ENCODE assay signal across 8 mouse cellular contexts in genomic region chr19:42148569-42148860, GRCm38 (mm10). TPM values are rescaled to one million over a fixed set of nuclear protein-coding genes. Genes with fewer than 3 reads are reported as not detected.
A peak's percentile ranks its signal among the peaks of the same experiment; 100 is the strongest.
DNase-seq lines count a peak whose midpoint lies in the region; ATAC-seq and TF ChIP-seq lines count a peak whose summit lies in the region.

No protein-coding gene starts in this region.

- peak overlapping the region; percentile 88 for H3K9ac ChIP-seq in kidney, embryonic 16.5 days (replicated peaks; ENCODE audit: low read length)
- peak overlapping the region; percentile 76 for H3K9ac ChIP-seq in hindbrain, postnatal 0 days (replicated peaks; ENCODE audit: low read length)
- peak overlapping the region; percentile 77 for H3K9ac ChIP-seq in midbrain, embryonic 16.5 days (ENCODE audit: low read depth, low read length)

- H3K4me2 ChIP-seq in kidney, embryonic 16.5 days (replicated peaks; ENCODE audit: low read depth, low read length) = peak overlapping the region; percentile 80
- H3K4me2 ChIP-seq in hindbrain, postnatal 0 days (ENCODE audit: low read depth, low read length) = peak overlapping the region; percentile 83
- H3K4me2 ChIP-seq in midbrain, embryonic 16.5 days (ENCODE audit: low read length) = peak overlapping the region; percentile 83

- no peaks in the 10 kb centered on the region for H3K9me3 ChIP-seq in kidney, embryonic 16.5 days (ENCODE audit: low read length)
- no peaks in the 10 kb centered on the region for H3K9me3 ChIP-seq in hindbrain, postnatal 0 days (ENCODE audit: low read length)
- H3K9me3 ChIP-seq in midbrain, embryonic 16.5 days (replicated peaks; ENCODE audit: control insufficient read depth, low read length, poor library complexity, severe bottlenecking) = no peaks in the 10 kb centered on the region

- H3K27me3 ChIP-seq in kidney, embryonic 16.5 days (ENCODE audit: insufficient read depth, low read length) = no peaks in the 10 kb centered on the region
- no peaks in the 10 kb centered on the region for H3K27me3 ChIP-seq in hindbrain, postnatal 0 days (ENCODE audit: insufficient read depth, low read length)
- H3K27me3 ChIP-seq in midbrain, embryonic 16.5 days (ENCODE audit: control insufficient read depth, insufficient read depth, low read depth, low read length) = peaks cover 15% of the 10 kb centered on the region

- peaks cover 23% of the 10 kb centered on the region for H3K4me1 ChIP-seq in kidney, embryonic 16.5 days (ENCODE audit: insufficient read depth, low read length)
- H3K4me1 ChIP-seq in brown adipose tissue, adult 24 weeks (ENCODE audit: control insufficient read depth, insufficient read depth, insufficient read length, low read length) = peaks cover 16% of the 10 kb centered on the region
- 0 out of 2 replicates have a peak, but pooled peaks cover 4% of the 10 kb centered on the region for H3K4me1 ChIP-seq in hindbrain, postnatal 0 days (ENCODE audit: insufficient read depth, low read length)
- 0 out of 2 replicates have a peak, but pooled peaks cover 2% of the 10 kb centered on the region for H3K4me1 ChIP-seq in midbrain, embryonic 16.5 days (ENCODE audit: control insufficient read depth, insufficient read depth, low read length)

- WGBS in kidney, embryonic 16.5 days = 23% methylated on average over 7 of the region's 7 CpGs
- WGBS in hindbrain, postnatal 0 days = 26% methylated on average over 7 of the region's 7 CpGs
- 30% methylated on average over 7 of the region's 7 CpGs for WGBS in midbrain, embryonic 16.5 days

- peak overlapping the region; percentile 71 for H3K4me3 ChIP-seq in kidney, embryonic 16.5 days (ENCODE audit: low read length)
- H3K4me3 ChIP-seq in brown adipose tissue, adult 24 weeks (ENCODE audit: insufficient read depth, low read depth, low read length) = peak overlapping the region; percentile 79
- H3K4me3 ChIP-seq in hindbrain, postnatal 0 days (ENCODE audit: low read length) = peak overlapping the region; percentile 57
- peak overlapping the region; percentile 61 for H3K4me3 ChIP-seq in midbrain, embryonic 16.5 days (ENCODE audit: low read depth, low read length)

- TF ChIP-seq CTCF in hindbrain, postnatal 0 days (IDR thresholded peaks at IDR 0.05; ENCODE audit: low read depth) = no peak

- ATAC-seq in kidney, embryonic 16.5 days (ENCODE audit: low FRiP score, low TSS enrichment) = peak; percentile 81
- ATAC-seq in hindbrain, postnatal 0 days = peak; percentile 33; the same call in 1 of the 2 replicates
- ATAC-seq in midbrain, embryonic 16.5 days = 0 out of 2 replicates have a peak, but pooled peaks have one; percentile 16

- H3K36me3 ChIP-seq in kidney, embryonic 16.5 days (ENCODE audit: insufficient read depth, low read length) = peaks cover 5% of the 10 kb centered on the region; the same call in 1 of the 2 replicates
- no peaks in the 10 kb centered on the region for H3K36me3 ChIP-seq in hindbrain, postnatal 0 days (ENCODE audit: insufficient read depth, low read length)
- no peaks in the 10 kb centered on the region for H3K36me3 ChIP-seq in midbrain, embryonic 16.5 days (ENCODE audit: control insufficient read depth, insufficient read depth, low read length)

- no peak for DNase-seq in kidney, adult 9 months
- DNase-seq in hindbrain, postnatal 0 days (ENCODE audit: low spot score) = no peak
- no peak for DNase-seq in cerebellum, adult 9-10 months
- no peak for DNase-seq in adrenal gland, postnatal 14 days
- DNase-seq in ovary, postnatal 14 days (ENCODE audit: low spot score) = no peak

- peak overlapping the region; percentile 87; the same call in 1 of the 2 replicates for H3K27ac ChIP-seq in kidney, embryonic 16.5 days (ENCODE audit: low read length)
- peak overlapping the region; percentile 84 for H3K27ac ChIP-seq in brown adipose tissue, adult 24 weeks (replicated peaks; ENCODE audit: low read depth, low read length)
- no peak overlapping the region for H3K27ac ChIP-seq in hindbrain, postnatal 0 days
- H3K27ac ChIP-seq in midbrain, embryonic 16.5 days (ENCODE audit: low read length) = no peak overlapping the region

RNA-seq across cellular contexts. Expression of gene Marveld1, which starts 1.3 kb away (rescaled TPM):
- polyA plus RNA-seq in kidney, embryonic 16.5 days (2015; fragmentation: Nextera tagmentation; extraction: Ambion mirVana) = 8.6 and 8.7 TPM in 2 replicates
- polyA plus RNA-seq in brown adipose tissue, adult 24 weeks (2012; ENCODE audit: insufficient read depth, insufficient read length, missing spikeins) = 33.6 and 41.9 TPM in 2 replicates
- total RNA-seq in hindbrain, postnatal 0 days (2014; rRNA removed) = 14.0 and 16.5 TPM in 2 replicates
- polyA plus RNA-seq in hindbrain, postnatal 0 days (2015; fragmentation: Nextera tagmentation; extraction: Ambion mirVana) = 2.8 and 3.2 TPM in 2 replicates
- polyA plus RNA-seq in midbrain, embryonic 16.5 days (2015; fragmentation: Nextera tagmentation; extraction: Ambion mirVana) = 1.4 and 1.8 TPM in 2 replicates
- total RNA-seq in adrenal gland, postnatal 14 days (2021) = 46.4 and 50.1 TPM in 2 replicates

RNA-seq across cellular contexts. Expression of gene Zfyve27, which starts 15.2 kb away (rescaled TPM):
- polyA plus RNA-seq in kidney, embryonic 16.5 days (2015; fragmentation: Nextera tagmentation; extraction: Ambion mirVana) = 33.2 and 35.1 TPM in 2 replicates
- polyA plus RNA-seq in brown adipose tissue, adult 24 weeks (2012; ENCODE audit: insufficient read depth, insufficient read length, missing spikeins) = 11.3 and 12.7 TPM in 2 replicates
- total RNA-seq in hindbrain, postnatal 0 days (2014; rRNA removed) = 90.9 and 95.0 TPM in 2 replicates
- 45.1 and 48.9 TPM in 2 replicates for polyA plus RNA-seq in hindbrain, postnatal 0 days (2015; fragmentation: Nextera tagmentation; extraction: Ambion mirVana)
- 64.9 and 65.7 TPM in 2 replicates for polyA plus RNA-seq in midbrain, embryonic 16.5 days (2015; fragmentation: Nextera tagmentation; extraction: Ambion mirVana)
- 42.7 and 45.0 TPM in 2 replicates for total RNA-seq in adrenal gland, postnatal 14 days (2021)

RNA-seq across cellular contexts. Expression of gene Avpi1, which starts 19.7 kb away (rescaled TPM):
- polyA plus RNA-seq in kidney, embryonic 16.5 days (2015; fragmentation: Nextera tagmentation; extraction: Ambion mirVana) = 24.9 and 30.7 TPM in 2 replicates
- 12.6 and 16.8 TPM in 2 replicates for polyA plus RNA-seq in brown adipose tissue, adult 24 weeks (2012; ENCODE audit: insufficient read depth, insufficient read length, missing spikeins)
- 13.5 and 23.7 TPM in 2 replicates for total RNA-seq in hindbrain, postnatal 0 days (2014; rRNA removed)
- 16.4 and 18.0 TPM in 2 replicates for polyA plus RNA-seq in hindbrain, postnatal 0 days (2015; fragmentation: Nextera tagmentation; extraction: Ambion mirVana)
- polyA plus RNA-seq in midbrain, embryonic 16.5 days (2015; fragmentation: Nextera tagmentation; extraction: Ambion mirVana) = 4.9 and 8.3 TPM in 2 replicates
- 47.4 and 48.9 TPM in 2 replicates for total RNA-seq in adrenal gland, postnatal 14 days (2021)

RNA-seq across cellular contexts. Expression of gene Sfrp5, which starts 53.5 kb away (rescaled TPM):
- 0.92 and 1.1 TPM in 2 replicates for polyA plus RNA-seq in kidney, embryonic 16.5 days (2015; fragmentation: Nextera tagmentation; extraction: Ambion mirVana)
- polyA plus RNA-seq in brown adipose tissue, adult 24 weeks (2012; ENCODE audit: insufficient read depth, insufficient read length, missing spikeins) = 2.8 and 4.7 TPM in 2 replicates
- total RNA-seq in hindbrain, postnatal 0 days (2014; rRNA removed) = 1.2 and 1.8 TPM in 2 replicates
- polyA plus RNA-seq in hindbrain, postnatal 0 days (2015; fragmentation: Nextera tagmentation; extraction: Ambion mirVana) = 1.6 and 2.0 TPM in 2 replicates
- polyA plus RNA-seq in midbrain, embryonic 16.5 days (2015; fragmentation: Nextera tagmentation; extraction: Ambion mirVana) = 1.4 and 2.1 TPM in 2 replicates
- 4.3 and 4.9 TPM in 2 replicates for total RNA-seq in adrenal gland, postnatal 14 days (2021)

RNA-seq across cellular contexts. Expression of gene Pi4k2a, which starts 58.2 kb away (rescaled TPM):
- 9.1 and 15.3 TPM in 2 replicates for polyA plus RNA-seq in kidney, embryonic 16.5 days (2015; fragmentation: Nextera tagmentation; extraction: Ambion mirVana)
- 14.4 and 21.6 TPM in 2 replicates for polyA plus RNA-seq in brown adipose tissue, adult 24 weeks (2012; ENCODE audit: insufficient read depth, insufficient read length, missing spikeins)
- total RNA-seq in hindbrain, postnatal 0 days (2014; rRNA removed) = 18.3 and 21.7 TPM in 2 replicates
- polyA plus RNA-seq in hindbrain, postnatal 0 days (2015; fragmentation: Nextera tagmentation; extraction: Ambion mirVana) = 33.9 and 36.4 TPM in 2 replicates
- 27.8 and 28.5 TPM in 2 replicates for polyA plus RNA-seq in midbrain, embryonic 16.5 days (2015; fragmentation: Nextera tagmentation; extraction: Ambion mirVana)
- total RNA-seq in adrenal gland, postnatal 14 days (2021) = 50.4 and 51.5 TPM in 2 replicates

Comparison
In these comparisons a context has a peak if more than half of its experiments do, and no peak if none do; other contexts are left out.
1. ATAC-seq: peak in every context shown above with its lines; median percentile 81 in kidney, embryonic 16.5 days; 33 in hindbrain, postnatal 0 days; 16 in midbrain, embryonic 16.5 days.
2. H3K27ac ChIP-seq: peak in kidney, embryonic 16.5 days (single experiment) and brown adipose tissue, adult 24 weeks (single experiment); none in hindbrain, postnatal 0 days (single experiment) and midbrain, embryonic 16.5 days (single experiment).
3. Peak in every context shown above with its lines, with median percentiles within 50 percentile points of each other: H3K4me2 ChIP-seq, H3K4me3 ChIP-seq and H3K9ac ChIP-seq.